Comparison of ENCODE assay signal across 21 mouse cellular contexts in the genomic region with DNA sequence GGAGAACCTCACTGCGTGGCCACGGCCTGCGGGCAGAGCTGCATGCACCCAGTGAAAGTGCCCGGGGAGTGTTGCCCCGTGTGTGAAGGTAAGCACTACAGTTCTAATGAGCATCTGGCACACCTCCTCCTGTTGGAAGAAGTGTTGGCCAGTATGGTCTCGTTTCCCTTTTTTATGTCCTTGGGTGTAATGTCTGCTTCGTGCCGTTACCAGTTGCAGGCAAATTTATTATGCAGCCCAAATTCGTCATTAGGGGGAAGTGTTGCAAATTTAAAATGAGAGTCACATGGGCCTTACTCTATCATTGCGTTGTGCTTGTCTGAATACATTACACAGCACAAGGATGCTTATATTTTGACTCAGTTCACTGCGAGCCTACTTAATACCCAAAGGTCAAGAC.
DNase-seq lines count a peak whose midpoint lies in the region; ATAC-seq lines count a peak whose summit lies in the region.
"Had no signal": no experiment of that assay in that cellular context is flagged by ENCODE, and none has a peak within 500 bp of the region (broad histone marks: within the 10 kb centered on the region; RNA-seq: fewer than 3 reads in every experiment).

No protein-coding gene starts in this region.

- no peak overlapping the region for H3K9ac ChIP-seq in neural tube, embryonic 13.5 days
- H3K9ac ChIP-seq: embryonic facial prominence, embryonic 12.5 days; forebrain, embryonic 13.5 days; forebrain, embryonic 15.5 days; forebrain, postnatal 0 days had no signal

- H3K27ac ChIP-seq in neural tube, embryonic 13.5 days (replicated peaks): no peak overlapping the region
- H3K27ac ChIP-seq: embryonic facial prominence, embryonic 10.5 days; embryonic facial prominence, embryonic 12.5 days; forebrain, embryonic 13.5 days; forebrain, embryonic 15.5 days had no signal

- peaks cover 29% of the 10 kb centered on the region for H3K36me3 ChIP-seq in neural tube, embryonic 13.5 days

- peak; percentile 17; the same call in 1 of the 2 replicates for ATAC-seq in neural tube, embryonic 13.5 days (ENCODE audit: low read depth)
- peak; percentile 79 for ATAC-seq in granulocyte monocyte progenitor cell, adult 5-6 weeks (replicated peaks; ENCODE audit: poor library complexity, severe bottlenecking)
- ATAC-seq in megakaryocyte progenitor cell, adult 5-6 weeks (replicated peaks; ENCODE audit: poor library complexity): peak; percentile 58
- ATAC-seq: activated CD4-positive, CD25-positive, alpha-beta regulatory T cell, adult 4 months; forebrain, embryonic 13.5 days; forebrain, embryonic 15.5 days; forebrain, postnatal 0 days; Patski had no signal

- H3K9me3 ChIP-seq in neural tube, embryonic 13.5 days: no peaks in the 10 kb centered on the region
- H3K9me3 ChIP-seq: embryonic facial prominence, embryonic 10.5 days; embryonic facial prominence, embryonic 12.5 days; forebrain, embryonic 13.5 days; forebrain, embryonic 15.5 days; G1E had no signal

- no peak for DNase-seq in neural tube, embryonic 10.5 days (ENCODE audit: extremely low spot score, low spot score)
- no peak for DNase-seq in kidney, postnatal 25 days
- DNase-seq in cerebellum, adult 9-10 months: no peak
- no peak for DNase-seq in cerebellum, adult 9-11 months
- DNase-seq: adrenal gland, adult 8-10 months; adrenal gland, postnatal 14 days; cerebellum, adult 11 months; cerebellum, adult 2 months; cerebellum, postnatal 10 days; cerebellum, postnatal 25 days; forebrain, postnatal 0 days had no signal

- no peak overlapping the region for H3K4me3 ChIP-seq in neural tube, embryonic 13.5 days
- H3K4me3 ChIP-seq: embryonic facial prominence, embryonic 10.5 days; embryonic facial prominence, embryonic 12.5 days; forebrain, embryonic 13.5 days; forebrain, embryonic 15.5 days had no signal

- no peaks in the 10 kb centered on the region for H3K4me1 ChIP-seq in neural tube, embryonic 13.5 days (replicated peaks)
- H3K4me1 ChIP-seq: embryonic facial prominence, embryonic 10.5 days; embryonic facial prominence, embryonic 12.5 days; forebrain, embryonic 13.5 days had no signal

- 79% methylated on average over 11 of the region's 11 CpGs for WGBS in neural tube, embryonic 13.5 days

- no peaks in the 10 kb centered on the region for H3K27me3 ChIP-seq in neural tube, embryonic 13.5 days
- H3K27me3 ChIP-seq: embryonic facial prominence, embryonic 12.5 days; forebrain, embryonic 13.5 days; forebrain, embryonic 15.5 days; Patski had no signal

- H3K4me2 ChIP-seq in neural tube, embryonic 13.5 days: no peak overlapping the region
- H3K4me2 ChIP-seq: embryonic facial prominence, embryonic 12.5 days; forebrain, embryonic 13.5 days; forebrain, embryonic 15.5 days had no signal

Comparison
In these comparisons a context has a peak if more than half of its experiments do, and no peak if none do; other contexts are left out.
1. ATAC-seq: peak in every context shown above with its lines; median percentile 79 in granulocyte monocyte progenitor cell, adult 5-6 weeks; 58 in megakaryocyte progenitor cell, adult 5-6 weeks; 17 in neural tube, embryonic 13.5 days.